ENCODE assay signal across 31 mouse cellular contexts in the genomic region with DNA sequence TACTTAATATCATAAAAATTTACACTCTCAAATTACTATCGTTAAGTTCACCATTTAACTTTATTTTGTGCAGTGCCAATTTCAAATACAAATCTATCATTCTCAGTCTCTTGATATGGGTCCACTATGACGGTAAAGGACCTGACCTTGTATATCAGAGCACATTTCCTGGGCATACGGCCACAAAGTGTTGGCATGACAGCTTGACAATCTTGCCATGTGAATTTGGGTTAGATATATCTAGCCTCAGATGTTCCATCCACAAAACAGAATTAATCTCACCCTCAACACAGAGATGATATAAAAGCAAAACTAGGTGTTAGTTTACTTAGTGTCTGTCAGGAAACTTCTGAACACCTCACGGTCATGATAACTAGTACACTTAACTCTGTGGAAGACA.
A peak's percentile ranks its signal among the peaks of the same experiment; 100 is the strongest.
DNase-seq lines count a peak whose midpoint lies in the region; ATAC-seq lines count a peak whose summit lies in the region.
"Had no signal": no experiment of that assay in that cellular context is flagged by ENCODE, and none has a peak within 500 bp of the region (broad histone marks: within the 10 kb centered on the region; RNA-seq: fewer than 3 reads in every experiment).

No protein-coding gene starts in this region.

- peak; percentile 45 for DNase-seq in adrenal gland, postnatal 10 days
- DNase-seq in adrenal gland, adult 18-20 months (ENCODE audit: low spot score in 2 of 2), result no peak
- peak; percentile 39 to 69 for DNase-seq in cerebellum, postnatal 25 days
- DNase-seq in cerebellum, postnatal 4 days (ENCODE audit: low spot score in 2 of 2), result no peak
- peak; percentile 75 to 76 for DNase-seq in heart, adult 18-20 months
- peak; percentile 57 to 73 for DNase-seq in heart, postnatal 10 days
- DNase-seq: cerebellum, adult 9-11 months; embryo, embryonic 11 days; gastrocnemius, postnatal 14 days; kidney, adult 18-20 months; kidney, postnatal 25 days; lung, embryonic 14.5 days; lung, postnatal 14 days; right cerebral cortex, postnatal 4 days; thymus, adult 18-20 months; thymus, postnatal 25 days had no signal

- H3K4me1 ChIP-seq in heart, embryonic 12.5 days (replicated peaks), result peaks cover 13% of the 10 kb centered on the region
- H3K4me1 ChIP-seq: limb, embryonic 12.5 days; liver, embryonic 15.5 days had no signal

- H3K4me3 ChIP-seq in heart, embryonic 12.5 days, result no peak overlapping the region
- H3K4me3 ChIP-seq: embryonic facial prominence, embryonic 12.5 days; heart, embryonic 13.5 days; hindbrain, embryonic 10.5 days; hindbrain, embryonic 15.5 days; kidney, embryonic 15.5 days; left cerebral cortex, adult 2 months; limb, embryonic 12.5 days; liver, embryonic 15.5 days; midbrain, embryonic 15.5 days had no signal

- H3K36me3 ChIP-seq in heart, embryonic 12.5 days, result no peaks in the 10 kb centered on the region
- H3K36me3 ChIP-seq: embryonic facial prominence, embryonic 12.5 days; heart, embryonic 13.5 days; hindbrain, embryonic 10.5 days; hindbrain, embryonic 15.5 days; kidney, embryonic 15.5 days; limb, embryonic 12.5 days; liver, embryonic 15.5 days; midbrain, embryonic 15.5 days had no signal

- H3K27me3 ChIP-seq in heart, embryonic 12.5 days (replicated peaks), result no peaks in the 10 kb centered on the region
- H3K27me3 ChIP-seq: CH12.LX; embryonic facial prominence, embryonic 12.5 days; heart, embryonic 13.5 days; hindbrain, embryonic 15.5 days; kidney, embryonic 15.5 days; limb, embryonic 12.5 days; liver, embryonic 15.5 days; midbrain, embryonic 15.5 days had no signal

- ATAC-seq in heart, embryonic 12.5 days (ENCODE audit: insufficient number of reproducible peaks, low FRiP score), result no peak
- no peak for ATAC-seq in frontal cortex, adult (ENCODE audit: low TSS enrichment)
- ATAC-seq: activated CD4-positive, CD25-positive, alpha-beta regulatory T cell, adult 4 months; forebrain, embryonic 14.5 days; midbrain, embryonic 15.5 days had no signal

- H3K9me3 ChIP-seq in heart, embryonic 12.5 days (replicated peaks), result no peaks in the 10 kb centered on the region
- H3K9me3 ChIP-seq: embryonic facial prominence, embryonic 12.5 days; heart, embryonic 13.5 days; hindbrain, embryonic 10.5 days; hindbrain, embryonic 15.5 days; kidney, embryonic 15.5 days; limb, embryonic 12.5 days; liver, embryonic 15.5 days; midbrain, embryonic 15.5 days had no signal

- H3K4me2 ChIP-seq in heart, embryonic 12.5 days, result no peak overlapping the region
- H3K4me2 ChIP-seq: embryonic facial prominence, embryonic 12.5 days; heart, embryonic 13.5 days; hindbrain, embryonic 15.5 days; kidney, embryonic 15.5 days; limb, embryonic 12.5 days; liver, embryonic 15.5 days; lung, embryonic 14.5 days; midbrain, embryonic 15.5 days had no signal

- no peak overlapping the region for H3K27ac ChIP-seq in heart, embryonic 12.5 days (ENCODE audit: poor library complexity, severe bottlenecking)
- H3K27ac ChIP-seq: embryonic facial prominence, embryonic 12.5 days; heart, embryonic 13.5 days; hindbrain, embryonic 10.5 days; hindbrain, embryonic 15.5 days; kidney, embryonic 15.5 days; left cerebral cortex, adult 2 months; limb, embryonic 12.5 days; liver, embryonic 15.5 days; midbrain, embryonic 15.5 days; stomach, postnatal 0 days had no signal

- intact Hi-C loops in heart, postnatal 10 days (cut with DNase I), result loop anchor here (5.0 kb wide), 3 partner anchors 107 to 132 kb away; partner anchors contain the start of gene Ankrd50

- H3K9ac ChIP-seq in heart, embryonic 12.5 days, result no peak overlapping the region
- H3K9ac ChIP-seq: embryonic facial prominence, embryonic 12.5 days; heart, embryonic 13.5 days; hindbrain, embryonic 15.5 days; kidney, embryonic 15.5 days; limb, embryonic 12.5 days; liver, embryonic 15.5 days; lung, embryonic 14.5 days; midbrain, embryonic 15.5 days had no signal

- 70% methylated on average over 4 of the region's 4 CpGs for WGBS in heart, embryonic 12.5 days

Comparison
In these comparisons a context has a peak if more than half of its experiments do, and no peak if none do; other contexts are left out.
1. DNase-seq: peak in adrenal gland, postnatal 10 days (single experiment), cerebellum, postnatal 25 days (2 of 2), heart, adult 18-20 months (2 of 2) and heart, postnatal 10 days (2 of 2); none in adrenal gland, adult 18-20 months (0 of 2) and cerebellum, postnatal 4 days (0 of 2).